Mouse (Mus musculus) heart, embryonic 16.5 days (tissue): Measurements from ENCODE around the gene Snta1. TPM values are rescaled to one million over a fixed set of nuclear protein-coding genes. Genes with fewer than 3 reads are reported as not detected.

ENCODE experiments used
- ATAC-seq: fragments of 200-750 bp; cut with Nextera tagmentation; replicated peaks from 2 replicates; pipeline ENCODE4 v1.8.0; 2017; ENCODE audit warnings: moderate number of reproducible peaks; ENCODE audit not compliant: insufficient read depth, low FRiP score; ENCODE audit errors: extremely low read depth
- H3K27ac ChIP-seq: fragments of 300-500 bp; sonication (generic); 2 replicates; pipeline ENCODE4 v1.5.1; 2014; ENCODE audit warnings: mild to moderate bottlenecking, low read length, control low read depth, moderate library complexity
- H3K27me3 ChIP-seq: fragments of 300-500 bp; sonication (generic); 2 replicates; pipeline ENCODE4 v1.6.1; 2014; ENCODE audit warnings: low read length, mixed read lengths; ENCODE audit not compliant: control insufficient read depth, insufficient read depth
- H3K36me3 ChIP-seq: fragments of 300-500 bp; sonication (generic); 2 replicates; pipeline ENCODE4 v1.6.1; 2014; ENCODE audit not compliant: control insufficient read depth, insufficient read depth
- H3K4me1 ChIP-seq: fragments of 300-500 bp; sonication (generic); 2 replicates; pipeline ENCODE4 v1.6.1; 2014; ENCODE audit warnings: low read length, mixed read lengths; ENCODE audit not compliant: control insufficient read depth, insufficient read depth
- H3K4me2 ChIP-seq: fragments of 300-500 bp; sonication (generic); 2 replicates; pipeline ENCODE4 v1.6.1; 2014; ENCODE audit warnings: low read depth, mild to moderate bottlenecking, control low read depth, low read length
- H3K4me3 ChIP-seq: fragments of 300-500 bp; sonication (generic); 2 replicates; pipeline ENCODE4 v1.5.1; 2014; ENCODE audit warnings: mild to moderate bottlenecking, control low read depth, low read length
- H3K9ac ChIP-seq: fragments of 300-500 bp; sonication (generic); 2 replicates; pipeline ENCODE4 v1.6.1; 2014; ENCODE audit warnings: low read length, control low read depth
- H3K9me3 ChIP-seq: fragments of 300-500 bp; sonication (generic); replicated peaks from 2 replicates; pipeline ENCODE4 v1.6.1; 2016; ENCODE audit warnings: low read length; ENCODE audit not compliant: control insufficient read depth
- WGBS: fragments of 180-500 bp; shearing (Covaris S2); extraction: QIAGEN DNeasy Blood & Tissue Kit; methylation state at CpG from one replicate; pipeline ENCODE4 v1.1.7; 2014; 5-methylcytosine and 5-hydroxymethylcytosine counted together
- polyA plus RNA-seq: library from polyadenylated mRNA; unstranded; fragments of >200 nt; fragmentation: Nextera tagmentation; extraction: Ambion mirVana; gene quantifications from 2 replicates; pipeline ENCODE4 v1.2.1, GENCODE M21; 2015

The Snta1 gene
- polyA plus RNA-seq, 1 experiment from 2014 or later, result 57.8 TPM

DNA sequence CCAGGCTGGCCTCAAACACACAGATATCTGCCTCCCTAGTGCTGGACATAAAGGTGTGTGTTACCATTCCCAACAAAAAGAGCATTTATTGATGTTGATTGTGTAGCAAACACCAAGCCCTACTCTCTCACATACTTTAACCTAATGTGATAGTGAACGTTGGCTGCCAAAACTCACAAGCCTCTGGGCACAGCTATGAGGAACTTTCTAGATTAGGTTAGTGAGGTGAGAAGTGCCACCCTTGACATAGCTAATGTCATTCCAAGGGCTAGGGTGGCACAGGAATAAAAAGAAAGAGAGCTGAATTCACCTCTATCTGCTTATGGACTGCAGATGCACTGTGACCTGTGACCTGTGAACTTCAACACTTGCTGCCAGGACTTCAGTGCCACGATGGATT is 11.4 kb downstream of the Snta1 start:
- H3K4me3 ChIP-seq, result no peak overlapping the region
- H3K36me3 ChIP-seq, result peaks cover 21% of the 10 kb centered on the region
- H3K4me2 ChIP-seq, result no peak overlapping the region
- H3K9me3 ChIP-seq, result no peaks in the 10 kb centered on the region
- 66% methylated on average over 2 of the region's 2 CpGs for WGBS
- H3K27ac ChIP-seq, result peak overlapping the region; percentile 66
- H3K27me3 ChIP-seq, result no peaks in the 10 kb centered on the region
- H3K4me1 ChIP-seq, result peaks cover 26% of the 10 kb centered on the region
- no peak overlapping the region for H3K9ac ChIP-seq
- peak; percentile 57; the same call in 1 of the 2 replicates for ATAC-seq

DNA sequence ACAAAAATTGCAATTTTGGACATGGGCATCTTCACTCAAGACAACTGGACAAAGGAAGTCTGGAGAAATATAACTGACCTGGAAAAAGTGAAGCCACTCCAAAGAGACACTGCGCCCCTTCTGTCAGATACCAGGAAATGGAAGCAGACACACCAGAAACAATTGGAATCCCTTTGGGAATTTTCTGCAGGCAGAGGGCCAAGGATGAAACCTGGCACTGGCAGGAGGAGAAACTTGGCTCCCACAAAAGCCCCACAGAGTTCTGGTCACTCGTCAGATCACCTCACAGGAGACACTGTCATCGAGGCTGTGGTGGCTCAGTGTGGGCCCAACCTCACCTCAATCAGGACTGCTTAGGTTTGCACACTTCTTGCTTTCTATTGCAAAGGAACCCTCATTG is 13.3 kb downstream of the Snta1 start:
- H3K27me3 ChIP-seq, result no peaks in the 10 kb centered on the region
- H3K4me2 ChIP-seq, result no peak overlapping the region
- no peak for ATAC-seq
- peaks cover 9% of the 10 kb centered on the region; the same call in 1 of the 2 replicates for H3K36me3 ChIP-seq
- H3K4me3 ChIP-seq, result no peak overlapping the region
- peak overlapping the region; percentile 33; the same call in 1 of the 2 replicates for H3K9ac ChIP-seq
- peak overlapping the region; percentile 34; the same call in 1 of the 2 replicates for H3K27ac ChIP-seq
- peaks cover 35% of the 10 kb centered on the region for H3K4me1 ChIP-seq
- H3K9me3 ChIP-seq, result no peaks in the 10 kb centered on the region
- 44% methylated on average over 3 of the region's 3 CpGs for WGBS

DNA sequence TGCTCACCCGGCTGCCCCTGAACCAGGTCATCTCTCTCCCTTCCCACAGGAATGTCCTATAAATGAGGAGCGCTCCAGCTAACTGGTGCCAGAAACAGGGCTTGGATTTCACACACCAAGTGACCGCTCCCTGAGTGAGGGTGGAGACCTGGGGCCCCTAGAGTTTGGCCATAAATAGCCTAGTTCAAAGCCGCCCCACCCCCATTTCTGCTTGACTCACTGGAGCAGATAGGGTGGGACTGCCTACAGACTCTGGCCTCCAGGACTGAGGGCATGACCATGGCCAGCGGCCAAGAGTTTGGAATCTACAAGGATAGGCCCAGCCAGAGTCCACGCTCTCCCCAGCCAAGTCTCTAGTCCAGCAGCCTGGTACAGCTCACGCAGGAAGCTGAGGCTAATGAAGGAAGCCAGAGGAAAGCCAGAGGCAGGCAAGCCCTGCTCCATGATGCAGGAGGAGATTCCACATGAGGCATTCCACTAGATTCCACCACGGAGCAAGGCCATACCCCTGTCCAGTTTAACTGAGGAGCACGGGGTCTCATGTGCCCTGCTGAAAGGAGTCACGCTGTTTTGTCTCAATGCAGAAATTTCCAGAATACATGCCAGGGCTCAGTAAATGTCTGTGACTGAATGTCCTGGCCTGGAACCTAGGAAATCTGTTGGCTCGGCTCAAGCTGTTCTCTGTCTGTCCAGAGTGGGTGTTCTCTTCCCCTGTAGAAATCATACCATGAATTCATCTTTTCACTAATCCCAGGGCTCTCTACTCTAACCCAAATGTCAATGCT is 17.5 kb downstream of the Snta1 start:
- WGBS, result 30% methylated on average over 11 of the region's 11 CpGs
- peak; percentile 95 for ATAC-seq
- H3K27me3 ChIP-seq, result no peaks in the 10 kb centered on the region

DNA sequence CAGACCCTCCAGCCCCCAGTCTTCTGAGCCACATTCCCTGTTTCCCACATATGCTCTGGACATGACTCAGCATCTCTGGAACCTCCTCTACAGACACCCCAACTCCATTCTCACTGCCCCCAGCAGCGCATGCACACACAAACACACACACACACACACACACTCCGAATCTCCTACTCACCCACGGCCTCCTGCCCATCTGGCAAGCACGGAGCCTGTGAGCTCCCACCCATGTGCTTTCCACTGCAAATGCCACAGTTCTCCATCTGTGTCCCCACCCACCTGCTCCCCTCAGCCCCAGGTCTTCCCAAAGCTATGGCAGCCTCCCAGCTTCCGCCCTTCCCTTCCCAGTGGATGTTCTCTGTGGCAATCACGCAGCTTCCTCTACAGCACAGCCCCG is 28.8 kb downstream of the Snta1 start:
- H3K9ac ChIP-seq, result no peak overlapping the region
- H3K27ac ChIP-seq, result no peak overlapping the region
- no peak overlapping the region for H3K4me3 ChIP-seq
- WGBS, result 84% methylated on average over 7 of the region's 7 CpGs
- ATAC-seq, result no peak
- H3K36me3 ChIP-seq, result peaks cover 19% of the 10 kb centered on the region
- no peaks in the 10 kb centered on the region for H3K27me3 ChIP-seq
- H3K9me3 ChIP-seq, result no peaks in the 10 kb centered on the region
- no peak overlapping the region for H3K4me2 ChIP-seq
- H3K4me1 ChIP-seq, result peaks cover 9% of the 10 kb centered on the region

More for the DNA sequence above, 17.5 kb downstream of the Snta1 start:
- Histone ChIP-seq H3K27ac (peak overlapping the region; percentile 97), H3K9me3 (no peaks in the 10 kb centered on the region), H3K9ac (peak overlapping the region; percentile 31), H3K36me3 (no peaks in the 10 kb centered on the region), H3K4me2 (peak overlapping the region; percentile 31), H3K4me1 (peaks cover 27% of the 10 kb centered on the region), H3K4me3 (no peak overlapping the region)

DNA sequence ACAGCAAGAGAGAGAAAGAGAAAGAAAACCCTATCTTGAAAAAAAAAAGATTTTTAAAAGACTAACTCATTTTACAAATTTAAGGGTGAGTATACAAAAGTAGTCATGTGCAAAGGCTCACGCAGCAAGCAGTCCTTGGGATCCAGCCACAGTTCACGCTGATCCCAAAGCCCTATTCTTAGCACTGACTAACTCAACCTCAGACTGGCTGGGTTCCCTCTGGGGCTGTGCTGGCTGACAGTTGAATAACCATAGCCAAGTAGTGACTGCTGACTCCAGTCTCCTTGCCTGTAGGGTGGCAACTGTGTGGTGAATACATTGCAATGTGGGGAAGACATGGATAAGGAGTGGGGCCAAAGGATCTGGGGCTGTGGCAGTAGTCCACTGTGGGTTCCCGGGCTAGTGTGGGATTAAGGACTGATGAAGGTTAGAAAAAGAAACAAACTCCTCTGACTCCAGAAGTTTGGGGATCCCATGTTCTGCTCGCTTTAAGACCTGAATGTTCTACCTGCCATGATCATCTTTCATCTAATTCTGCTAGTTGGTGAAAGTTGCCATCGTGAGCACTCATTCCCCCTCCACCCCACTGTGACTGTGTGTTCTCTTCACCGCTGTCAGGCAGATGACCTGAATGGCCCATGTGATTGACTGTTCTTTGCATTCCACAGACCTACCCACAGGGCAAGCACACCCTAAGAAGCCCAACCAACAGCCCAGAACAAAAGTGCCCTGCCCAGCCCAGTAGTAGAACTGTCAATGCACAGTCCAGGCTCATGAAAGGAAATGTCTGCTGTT is 32.9 kb downstream of the Snta1 start:
- Histone ChIP-seq H3K36me3 (peaks cover 7% of the 10 kb centered on the region; the same call in 1 of the 2 replicates), H3K27ac (peak overlapping the region; percentile 89), H3K9ac (0 out of 2 replicates have a peak overlapping the region, but pooled peaks have one; percentile 23), H3K4me3 (no peak overlapping the region), H3K4me2 (no peak overlapping the region), H3K9me3 (no peaks in the 10 kb centered on the region), H3K27me3 (no peaks in the 10 kb centered on the region), H3K4me1 (peaks cover 14% of the 10 kb centered on the region)
- WGBS, result 64% methylated on average over 6 of the region's 6 CpGs
- ATAC-seq, result peak; percentile 72

DNA sequence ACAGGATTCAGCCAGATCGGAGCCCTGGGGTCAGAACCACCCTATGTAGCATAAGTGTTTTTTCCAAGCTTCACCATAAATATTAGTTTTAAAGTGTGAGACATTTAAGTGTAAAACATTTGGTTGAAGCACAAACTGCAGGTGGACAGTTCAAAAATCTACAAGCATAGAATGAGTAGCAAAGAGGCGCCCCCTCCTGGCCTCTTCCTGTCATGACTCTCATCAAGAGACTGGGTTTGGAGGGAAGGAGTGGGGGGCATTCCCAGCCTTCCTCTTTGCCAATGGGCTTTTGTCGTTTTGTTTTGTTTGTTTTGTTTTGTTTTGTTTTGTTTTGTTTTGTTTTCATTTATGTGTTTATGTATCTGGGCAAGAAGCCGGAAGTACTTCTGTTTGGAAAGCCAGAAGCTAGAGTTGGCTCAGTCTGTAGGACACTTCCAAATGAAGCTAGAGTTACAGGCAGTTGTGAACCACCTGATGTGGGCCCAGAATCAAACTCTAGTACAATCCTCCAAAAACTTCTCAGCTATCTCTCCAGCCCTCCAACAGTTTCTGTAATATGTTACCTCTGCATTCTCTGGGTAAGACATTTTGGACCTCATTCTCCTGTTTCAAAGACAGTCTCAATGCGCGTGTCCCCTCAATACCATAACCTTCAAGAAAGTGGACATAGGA is 33.8 kb downstream of the Snta1 start:
- peaks cover 14% of the 10 kb centered on the region for H3K4me1 ChIP-seq
- no peaks in the 10 kb centered on the region for H3K9me3 ChIP-seq
- no peak for ATAC-seq
- no peak overlapping the region for H3K4me3 ChIP-seq
- 59% methylated on average over 6 of the region's 6 CpGs for WGBS
- no peak overlapping the region for H3K4me2 ChIP-seq
- H3K36me3 ChIP-seq, result peaks cover 9% of the 10 kb centered on the region; the same call in 1 of the 2 replicates
- no peaks in the 10 kb centered on the region for H3K27me3 ChIP-seq
- H3K27ac ChIP-seq, result peak overlapping the region; percentile 89
- 0 out of 2 replicates have a peak overlapping the region, but pooled peaks have one; percentile 26 for H3K9ac ChIP-seq

DNA sequence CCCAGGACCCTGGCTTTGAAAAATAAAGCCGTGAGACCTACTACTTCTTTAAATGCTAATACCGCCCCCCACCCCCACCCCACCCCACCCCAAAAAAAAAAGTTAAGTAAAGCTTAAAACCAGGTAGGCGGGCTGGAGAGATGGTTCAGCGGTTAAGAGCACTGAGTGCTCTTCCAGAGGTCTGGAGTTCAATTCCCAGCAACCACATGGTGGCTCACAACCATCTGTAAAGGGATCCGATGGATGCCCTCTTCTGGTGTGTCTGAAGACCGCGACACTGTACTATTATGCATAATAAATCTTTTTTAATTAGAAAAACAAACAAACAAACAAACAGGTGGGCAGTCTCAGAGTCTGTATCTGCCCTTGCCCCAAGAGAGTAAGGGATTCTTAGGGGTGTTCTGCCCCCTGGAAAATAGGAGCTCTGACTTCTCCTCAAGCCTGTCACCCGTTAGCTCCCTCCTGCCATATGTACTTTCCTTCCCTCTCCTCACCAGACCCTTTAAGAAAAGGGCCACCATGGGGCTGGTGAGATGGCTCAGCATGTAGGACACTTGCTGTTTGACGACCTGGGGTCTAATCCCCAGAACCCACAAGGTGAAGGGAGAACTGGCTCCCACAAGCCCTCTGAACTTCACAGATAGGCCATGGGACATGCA is 34.9 kb downstream of the Snta1 start, which contains the start of gene Cdk5rap1:
Gene Cdk5rap1 (minus strand): TSS at position 169 of the 659 bp plus-strand sequence.
- Histone ChIP-seq H3K36me3 (peaks cover 9% of the 10 kb centered on the region; the same call in 1 of the 2 replicates), H3K27ac (peak within 1 kb of the TSS; percentile 93), H3K9me3 (no peaks in the 10 kb centered on the region), H3K9ac (peak within 1 kb of the TSS; percentile 97), H3K27me3 (no peaks in the 10 kb centered on the region), H3K4me3 (peak within 1 kb of the TSS; percentile 86), H3K4me2 (peak within 1 kb of the TSS; percentile 76), H3K4me1 (peaks cover 14% of the 10 kb centered on the region)
- 11% methylated on average over 9 of the region's 9 CpGs for WGBS
- no peak for ATAC-seq

DNA sequence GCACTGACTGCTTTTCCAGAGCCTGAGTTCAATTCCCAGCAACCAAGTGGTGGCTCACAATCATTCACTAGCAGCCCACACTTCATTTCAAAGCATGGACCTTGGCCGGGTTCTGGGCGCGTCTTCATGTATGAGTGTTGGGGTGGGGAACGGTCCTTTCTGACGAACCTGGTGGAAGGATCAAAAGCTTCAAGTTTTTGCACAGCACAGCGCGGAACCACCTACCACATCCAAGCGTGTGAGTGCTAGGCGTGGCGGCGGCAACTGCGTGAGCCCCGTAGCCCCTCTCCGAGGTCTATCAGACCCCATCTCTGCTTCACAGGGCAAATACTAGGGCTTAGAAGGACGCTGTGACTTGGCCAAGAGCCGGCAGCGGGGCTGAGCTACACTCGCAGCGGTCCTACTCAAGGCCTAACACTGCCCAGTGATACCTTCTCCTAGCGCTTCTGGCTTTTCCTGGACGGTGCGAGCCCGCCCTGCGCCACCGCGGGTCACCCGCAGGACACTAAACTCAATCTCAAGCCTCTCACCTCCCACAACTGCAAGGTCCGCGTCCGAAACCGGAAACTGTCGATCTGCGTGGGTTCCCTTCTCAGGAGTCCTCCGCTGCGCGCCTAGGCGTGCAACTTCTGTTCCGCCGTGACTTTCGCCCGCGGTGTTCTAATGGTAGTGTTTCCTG is 35.6 kb downstream of the Snta1 start:
- WGBS, result under 1% methylated on average over 42 of the region's 42 CpGs
- Histone ChIP-seq H3K27ac (peak overlapping the region; percentile 93), H3K27me3 (no peaks in the 10 kb centered on the region), H3K9me3 (no peaks in the 10 kb centered on the region), H3K36me3 (peaks cover 13% of the 10 kb centered on the region; the same call in 1 of the 2 replicates), H3K9ac (peak overlapping the region; percentile 97), H3K4me3 (peak overlapping the region; percentile 86), H3K4me1 (peaks cover 14% of the 10 kb centered on the region), H3K4me2 (peak overlapping the region; percentile 76)
- peak; percentile 82 for ATAC-seq
